Mouse (Mus musculus) MEL (cell line): ENCODE data around the gene Dclre1b. TPM values are rescaled to one million over a fixed set of nuclear protein-coding genes. Genes with fewer than 3 reads are reported as not detected.

ENCODE experiments used
- DNase-seq: peaks from one replicate; pipeline ENCODE4 v3.0.0; 2011; ENCODE audit warnings: low read depth, low spot score
- H3K27ac ChIP-seq: 2 replicates; pipeline ENCODE4 v1.5.1; 2012; ENCODE audit warnings: low read depth, mild to moderate bottlenecking, control low read depth, low read length, moderate library complexity; ENCODE audit not compliant: control insufficient read depth
- H3K27me3 ChIP-seq, 2 experiments: fragments of 150-350 bp in 1 of 2; sonication (generic) in 1 of 2; 2 replicates each; pipeline ENCODE4 v1.6.1; 2012; ENCODE audit warnings: low read length in 2 of 2, mild to moderate bottlenecking in 2 of 2, improper control_type of control experiment in 1 of 2, moderate library complexity in 1 of 2; ENCODE audit not compliant: insufficient read depth in 2 of 2, control insufficient read depth in 1 of 2
- H3K36me3 ChIP-seq, 2 experiments: 2 replicates each; pipeline ENCODE4 v1.6.1; 2012 to 2014; ENCODE audit warnings: low read length in 2 of 2, improper control_type of control experiment in 1 of 2, inconsistent platforms in 1 of 2, mild to moderate bottlenecking in 1 of 2; ENCODE audit not compliant: insufficient read depth in 2 of 2, control insufficient read depth in 1 of 2
- H3K4me1 ChIP-seq, 2 experiments: fragments of 150-350 bp in 1 of 2; sonication (generic) in 1 of 2; 2 replicates each; pipeline ENCODE4 v1.6.1; 2012; ENCODE audit warnings: low read length in 2 of 2, improper control_type of control experiment in 1 of 2, mild to moderate bottlenecking in 1 of 2; ENCODE audit not compliant: insufficient read depth in 2 of 2, control insufficient read depth in 1 of 2
- H3K4me3 ChIP-seq, 2 experiments: fragments of 150-350 bp in 1 of 2; sonication (generic) in 1 of 2; 2 replicates each; pipeline ENCODE4 v1.5.1; 2012; ENCODE audit warnings: low read depth in 2 of 2, low read length in 2 of 2, mild to moderate bottlenecking in 2 of 2, moderate library complexity in 2 of 2, control low read depth in 1 of 2, improper control_type of control experiment in 1 of 2; ENCODE audit not compliant: control insufficient read depth in 1 of 2, insufficient read depth in 1 of 2
- H3K79me2 ChIP-seq: 2 replicates; pipeline ENCODE4 v1.6.1; 2012; ENCODE audit warnings: mild to moderate bottlenecking, low read length, moderate library complexity; ENCODE audit not compliant: control insufficient read depth, poor library complexity, insufficient read depth
- H3K9ac ChIP-seq: 2 replicates; pipeline ENCODE4 v1.6.1; 2012; ENCODE audit warnings: low read depth, mild to moderate bottlenecking, control low read depth, low read length, moderate library complexity; ENCODE audit not compliant: control insufficient read depth, poor library complexity, severe bottlenecking
- H3K9me3 ChIP-seq: fragments of 150-350 bp; sonication (generic); replicated peaks from 2 replicates; pipeline ENCODE4 v1.6.1; 2012; ENCODE audit warnings: mild to moderate bottlenecking, low read length, improper control_type of control experiment, moderate library complexity; ENCODE audit not compliant: insufficient read depth
- BHLHE40 ChIP-seq: IDR thresholded peaks from 2 replicates; pipeline ENCODE4 v1.6.1; 2012; ENCODE audit warnings: low read depth, mild to moderate bottlenecking, inconsistent platforms, low read length, improper control_type of control experiment, borderline replicate concordance
- CHD1 ChIP-seq: IDR thresholded peaks from 2 replicates; pipeline ENCODE4 v1.6.1; 2012; ENCODE audit warnings: low read depth, mild to moderate bottlenecking, inconsistent platforms, low read length, improper control_type of control experiment
- CHD2 ChIP-seq: IDR thresholded peaks from 2 replicates; pipeline ENCODE4 v1.6.1; 2011; ENCODE audit warnings: low read length, improper control_type of control experiment
- E2F4 ChIP-seq: IDR thresholded peaks from 2 replicates; pipeline ENCODE4 v1.6.1; 2011; ENCODE audit warnings: low read depth, low read length, improper control_type of control experiment, borderline replicate concordance
- ELF1 ChIP-seq: IDR thresholded peaks from 2 replicates; pipeline ENCODE4 v1.6.1; 2014; ENCODE audit warnings: low read depth, mild to moderate bottlenecking, inconsistent platforms, low read length, improper control_type of control experiment, moderate library complexity
- ETS1 ChIP-seq: IDR thresholded peaks from 2 replicates; pipeline ENCODE4 v1.6.1; 2012; ENCODE audit warnings: low read depth, mild to moderate bottlenecking, inconsistent platforms, low read length, improper control_type of control experiment, moderate library complexity
- HCFC1 ChIP-seq: IDR thresholded peaks from 2 replicates; pipeline ENCODE4 v1.6.1; 2012; ENCODE audit warnings: low read depth, mild to moderate bottlenecking, inconsistent platforms, low read length, improper control_type of control experiment, moderate library complexity
- KAT2A ChIP-seq: conservative IDR thresholded peaks from 2 replicates; pipeline ENCODE4 v1.6.1; 2012; ENCODE audit warnings: low read depth, low read length, improper control_type of control experiment, inconsistent platforms
- MAX ChIP-seq: IDR thresholded peaks from 2 replicates; pipeline ENCODE4 v1.6.1; 2011; ENCODE audit warnings: low read length, improper control_type of control experiment
- MXI1 ChIP-seq: IDR thresholded peaks from 2 replicates; pipeline ENCODE4 v1.6.1; 2011; ENCODE audit warnings: mild to moderate bottlenecking, low read depth, low read length, improper control_type of control experiment
- MYC ChIP-seq: IDR thresholded peaks from 2 replicates; pipeline ENCODE4 v1.6.1; 2011; ENCODE audit warnings: low read depth, mild to moderate bottlenecking, low read length, improper control_type of control experiment, moderate library complexity
- NELFE ChIP-seq: IDR thresholded peaks from 2 replicates; pipeline ENCODE4 v1.6.1; 2011; ENCODE audit warnings: low read depth, low read length, improper control_type of control experiment
- NRF1 ChIP-seq: IDR thresholded peaks from 2 replicates; pipeline ENCODE4 v1.6.1; 2014; ENCODE audit warnings: low read depth, mild to moderate bottlenecking, inconsistent platforms, low read length, improper control_type of control experiment, moderate library complexity; ENCODE audit not compliant: poor library complexity, insufficient read depth, severe bottlenecking
- POLR2A ChIP-seq, 2 experiments: IDR thresholded peaks; 2 replicates each; pipeline ENCODE4 v1.6.1; 2011 to 2012; ENCODE audit warnings: low read length in 2 of 2, mild to moderate bottlenecking in 2 of 2, control low read depth in 1 of 2, improper control_type of control experiment in 1 of 2, low read depth in 1 of 2, moderate library complexity in 1 of 2; ENCODE audit not compliant: control insufficient read depth in 1 of 2, insufficient read depth in 1 of 2, poor library complexity in 1 of 2
- POLR2AphosphoS2 ChIP-seq: IDR thresholded peaks from 2 replicates; pipeline ENCODE4 v1.6.1; 2011; ENCODE audit warnings: low read length, improper control_type of control experiment
- POLR2AphosphoS5 ChIP-seq: IDR thresholded peaks from 2 replicates; pipeline ENCODE4 v1.6.1; 2012; ENCODE audit warnings: low read depth, borderline replicate concordance, mild to moderate bottlenecking, inconsistent platforms, low read length, moderate library complexity, mixed read lengths
- RCOR1 ChIP-seq: IDR thresholded peaks from 2 replicates; pipeline ENCODE4 v1.6.1; 2012; ENCODE audit warnings: low read depth, mild to moderate bottlenecking, inconsistent platforms, low read length, improper control_type of control experiment
- SIN3A ChIP-seq: IDR thresholded peaks from 2 replicates; pipeline ENCODE4 v1.6.1; 2012; ENCODE audit warnings: low read length, improper control_type of control experiment, inconsistent platforms
- TAL1 ChIP-seq: IDR thresholded peaks from 2 replicates; pipeline ENCODE4 v1.6.1; 2012; ENCODE audit warnings: mild to moderate bottlenecking, inconsistent platforms, low read length, moderate library complexity, mixed read lengths
- UBTF ChIP-seq: IDR thresholded peaks from 2 replicates; pipeline ENCODE4 v1.6.1; 2012; ENCODE audit warnings: low read depth, mild to moderate bottlenecking, inconsistent platforms, low read length, improper control_type of control experiment, moderate library complexity, borderline replicate concordance; ENCODE audit not compliant: insufficient read depth
- USF1 ChIP-seq: IDR thresholded peaks from 2 replicates; pipeline ENCODE4 v1.6.1; 2014; ENCODE audit warnings: low read depth, mild to moderate bottlenecking, inconsistent platforms, low read length, improper control_type of control experiment, moderate library complexity
- ZC3H11A ChIP-seq: IDR thresholded peaks from 2 replicates; pipeline ENCODE4 v1.6.1; 2012; ENCODE audit warnings: low read depth, mild to moderate bottlenecking, inconsistent platforms, low read length, improper control_type of control experiment
- ZKSCAN1 ChIP-seq: IDR thresholded peaks from 2 replicates; pipeline ENCODE4 v1.6.1; 2012; ENCODE audit warnings: low read depth, mild to moderate bottlenecking, inconsistent platforms, low read length, improper control_type of control experiment, moderate library complexity
- ZNF384 ChIP-seq: IDR thresholded peaks from 2 replicates; pipeline ENCODE4 v1.6.1; 2012; ENCODE audit warnings: low read depth, mild to moderate bottlenecking, inconsistent platforms, low read length, improper control_type of control experiment
- polyA plus RNA-seq, 2 experiments: library from polyadenylated mRNA; stranded (reverse) in 1 of 2; unstranded in 1 of 2; fragments of >175 nt in 1 of 2; fragments of >200 nt in 1 of 2; gene quantifications; 2 replicates each; pipeline versions ENCODE4 v1.2.1 to v1.2.4; 2012; ENCODE audit warnings: low replicate concordance in 2 of 2, low read depth in 1 of 2; ENCODE audit not compliant: insufficient read length in 2 of 2, insufficient read depth in 1 of 2, missing spikeins in 1 of 2
- total RNA-seq: library from RNA; depleted of rRNA; stranded (reverse); fragments of 300-350 nt; gene quantifications from 2 replicates; pipeline ENCODE4 v1.2.3, GENCODE M21; 2012

The Dclre1b gene
- total and polyA plus RNA-seq, 3 experiments: 11.2 to 25.3 TPM; not detected in 1

- TF ChIP-seq RCOR1 (no peak), KAT2A (no peak), HCFC1 (no peak), ZC3H11A (no peak), TAL1 (no peak), BHLHE40 (no peak), UBTF (no peak), ZNF384 (no peak), E2F4 (no peak), USF1 (no peak), MYC (no peak)
- Histone ChIP-seq H3K4me1 (peaks cover 1 to 10% of the 10 kb centered on the region in 2 experiments; a peak in 2 of 4 replicates), H3K9me3 (no peaks in the 10 kb centered on the region), H3K4me3 (no peak overlapping the region), H3K79me2 (no peaks in the 10 kb centered on the region), H3K36me3 (peaks cover 0 to 5% of the 10 kb centered on the region in 2 experiments; a peak in 2 of 4 replicates), H3K9ac (no peak overlapping the region), H3K27me3 (no peaks in the 10 kb centered on the region), H3K27ac (no peak overlapping the region)
- no peak for DNase-seq
These were observed 48.0 kb upstream of the Dclre1b start for GRCm38 (mm10) chr3:103857036-103857805.

GRCm38 (mm10) chr3:103853804-103854203 lies 44.6 kb upstream of the Dclre1b start:
- Histone ChIP-seq H3K4me3 (no peak overlapping the region), H3K79me2 (no peaks in the 10 kb centered on the region), H3K9me3 (no peaks in the 10 kb centered on the region), H3K9ac (no peak overlapping the region), H3K4me1 (peaks cover 1 to 15% of the 10 kb centered on the region in 2 experiments; a peak in 2 of 4 replicates), H3K36me3 (peaks cover 0 to 10% of the 10 kb centered on the region in 2 experiments; a peak in 2 of 4 replicates), H3K27me3 (no peaks in the 10 kb centered on the region), H3K27ac (no peak overlapping the region)
- DNase-seq: no peak
- TF ChIP-seq NRF1 (no peak), NELFE (no peak), ZNF384 (no peak), USF1 (no peak), SIN3A (no peak), MXI1 (no peak), CHD2 (no peak), ZKSCAN1 (no peak), POLR2A (IDR thresholded peaks at IDR 0.05; ENCODE audit: control insufficient read depth in 1 of 2, insufficient read depth in 1 of 2, low read depth in 1 of 2, low read length in 2 of 2, poor library complexity in 1 of 2) (no peak), CHD1 (no peak), POLR2AphosphoS5 (no peak), POLR2AphosphoS2 (no peak), ETS1 (no peak), E2F4 (no peak), MAX (no peak), TAL1 (no peak), ELF1 (no peak), MYC (no peak)
